25 mouse cellular contexts compared by ENCODE assay signal in genomic region chr10:21128086-21128611, GRCm38 (mm10). TPM values are rescaled to one million over a fixed set of nuclear protein-coding genes. Genes with fewer than 3 reads are reported as not detected.
A peak's percentile ranks its signal among the peaks of the same experiment; 100 is the strongest.
DNase-seq lines count a peak whose midpoint lies in the region; ATAC-seq and TF ChIP-seq lines count a peak whose summit lies in the region.
"Had no signal": no experiment of that assay in that cellular context is flagged by ENCODE, and none has a peak within 500 bp of the region (broad histone marks: within the 10 kb centered on the region; RNA-seq: fewer than 3 reads in every experiment).

No protein-coding gene starts in this region.

- no peaks in the 10 kb centered on the region for H3K4me1 ChIP-seq in hindbrain, embryonic 15.5 days (replicated peaks)
- no peaks in the 10 kb centered on the region for H3K4me1 ChIP-seq in hindbrain, embryonic 11.5 days (replicated peaks; ENCODE audit: control insufficient read depth, insufficient read depth, low read length)
- no peaks in the 10 kb centered on the region for H3K4me1 ChIP-seq in lung, postnatal 0 days (ENCODE audit: insufficient read depth, low read depth, low read length)
- no peaks in the 10 kb centered on the region for H3K4me1 ChIP-seq in stomach, postnatal 0 days (replicated peaks; ENCODE audit: control insufficient read depth, insufficient read depth)
- H3K4me1 ChIP-seq: embryonic facial prominence, embryonic 15.5 days; heart, embryonic 10.5 days; limb, embryonic 10.5 days; lung, embryonic 15.5 days had no signal

- no peak for DNase-seq in hindbrain, embryonic 11.5 days (ENCODE audit: low spot score)
- peak; percentile 68 for DNase-seq in lung, postnatal 0 days (ENCODE audit: low spot score)
- DNase-seq in lung, adult 18-20 months = no peak
- peak; percentile 54 for DNase-seq in Muller cell, postnatal 12 days (ENCODE audit: inconsistent ontology term)
- no peak for DNase-seq in stomach, postnatal 0 days (ENCODE audit: low spot score)
- DNase-seq in layer of hippocampus, adult 18-20 months (ENCODE audit: low spot score in 2 of 2) = no peak
- DNase-seq: adrenal gland, postnatal 14 days; B cell, adult 2 months; cerebellum, adult 11 months; cerebellum, postnatal 10 days; forebrain, postnatal 0 days; gastrocnemius, postnatal 36 days; kidney, postnatal 25 days; retina, postnatal 1 day; thymus, postnatal 14 days had no signal

- peak; percentile 45; the same call in 1 of the 2 replicates for ATAC-seq in hindbrain, embryonic 15.5 days (ENCODE audit: low FRiP score, low read depth)
- no peak for ATAC-seq in hindbrain, embryonic 11.5 days (ENCODE audit: low FRiP score)
- ATAC-seq in lung, postnatal 0 days = peak; percentile 88
- 0 out of 2 replicates have a peak, but pooled peaks have one; percentile 2 for ATAC-seq in granulocyte monocyte progenitor cell, adult 5-6 weeks (replicated peaks; ENCODE audit: poor library complexity, severe bottlenecking)
- ATAC-seq in stomach, postnatal 0 days (ENCODE audit: low FRiP score, low TSS enrichment) = no peak
- ATAC-seq: forebrain, postnatal 0 days; intestine, embryonic 15.5 days; Patski had no signal

- no peaks in the 10 kb centered on the region for H3K36me3 ChIP-seq in hindbrain, embryonic 15.5 days
- no peaks in the 10 kb centered on the region for H3K36me3 ChIP-seq in hindbrain, embryonic 11.5 days (ENCODE audit: control insufficient read depth, insufficient read depth, low read length)
- H3K36me3 ChIP-seq in lung, postnatal 0 days (ENCODE audit: insufficient read depth, low read length) = no peaks in the 10 kb centered on the region
- no peaks in the 10 kb centered on the region for H3K36me3 ChIP-seq in stomach, postnatal 0 days (ENCODE audit: control insufficient read depth, insufficient read depth, low read length)
- H3K36me3 ChIP-seq: embryonic facial prominence, embryonic 15.5 days; heart, embryonic 10.5 days; intestine, embryonic 15.5 days; lung, embryonic 15.5 days had no signal

- no peak overlapping the region for H3K4me3 ChIP-seq in hindbrain, embryonic 15.5 days
- no peak overlapping the region for H3K4me3 ChIP-seq in hindbrain, embryonic 11.5 days (ENCODE audit: low read depth, low read length)
- H3K4me3 ChIP-seq in lung, postnatal 0 days (ENCODE audit: low read depth, low read length) = no peak overlapping the region
- no peak overlapping the region for H3K4me3 ChIP-seq in stomach, postnatal 0 days (ENCODE audit: low read depth, low read length)
- H3K4me3 ChIP-seq: embryonic facial prominence, embryonic 15.5 days; heart, embryonic 10.5 days; hindbrain, embryonic 10.5 days; intestine, embryonic 15.5 days; limb, embryonic 10.5 days; lung, embryonic 15.5 days; megakaryocyte, embryonic 14.5 days had no signal

- no peaks in the 10 kb centered on the region for H3K27me3 ChIP-seq in hindbrain, embryonic 15.5 days
- no peaks in the 10 kb centered on the region for H3K27me3 ChIP-seq in hindbrain, embryonic 11.5 days (ENCODE audit: control insufficient read depth, insufficient read depth, low read length)
- H3K27me3 ChIP-seq in lung, postnatal 0 days (replicated peaks; ENCODE audit: insufficient read depth, low read length) = no peaks in the 10 kb centered on the region
- no peaks in the 10 kb centered on the region for H3K27me3 ChIP-seq in stomach, postnatal 0 days (ENCODE audit: control insufficient read depth, insufficient read depth, low read length)
- H3K27me3 ChIP-seq: embryonic facial prominence, embryonic 15.5 days; intestine, embryonic 15.5 days; lung, embryonic 15.5 days; megakaryocyte, embryonic 14.5 days; Patski had no signal

- H3K4me2 ChIP-seq in hindbrain, embryonic 15.5 days = no peak overlapping the region
- no peak overlapping the region for H3K4me2 ChIP-seq in hindbrain, embryonic 11.5 days (replicated peaks; ENCODE audit: low read depth, low read length)
- H3K4me2 ChIP-seq in lung, postnatal 0 days (replicated peaks; ENCODE audit: low read depth, low read length) = no peak overlapping the region
- H3K4me2 ChIP-seq in stomach, postnatal 0 days (replicated peaks; ENCODE audit: low read depth) = no peak overlapping the region
- H3K4me2 ChIP-seq: embryonic facial prominence, embryonic 15.5 days; intestine, embryonic 15.5 days; lung, embryonic 15.5 days had no signal

- no peak for TF ChIP-seq CTCF in lung, postnatal 0 days (IDR thresholded peaks at IDR 0.05)
- no peak for TF ChIP-seq CTCF in stomach, postnatal 0 days (IDR thresholded peaks at IDR 0.05; ENCODE audit: low read depth)

- WGBS in hindbrain, embryonic 15.5 days = 76% methylated on average over 5 of the region's 5 CpGs
- 80% methylated on average over 5 of the region's 5 CpGs for WGBS in hindbrain, embryonic 11.5 days
- 56% methylated on average over 5 of the region's 5 CpGs for WGBS in lung, postnatal 0 days
- WGBS in stomach, postnatal 0 days = 86% methylated on average over 5 of the region's 5 CpGs

- H3K27ac ChIP-seq in hindbrain, embryonic 15.5 days (replicated peaks) = no peak overlapping the region
- no peak overlapping the region for H3K27ac ChIP-seq in hindbrain, embryonic 11.5 days (ENCODE audit: low read depth, low read length)
- H3K27ac ChIP-seq in lung, postnatal 0 days (ENCODE audit: low read length) = no peak overlapping the region
- H3K27ac ChIP-seq in stomach, postnatal 0 days (replicated peaks) = no peak overlapping the region
- H3K27ac ChIP-seq: embryonic facial prominence, embryonic 15.5 days; heart, embryonic 10.5 days; hindbrain, embryonic 10.5 days; intestine, embryonic 15.5 days; limb, embryonic 10.5 days; lung, embryonic 15.5 days had no signal

- no peak for TF ChIP-seq EP300 in lung, postnatal 0 days (IDR thresholded peaks at IDR 0.05)
- TF ChIP-seq EP300 in stomach, postnatal 0 days (optimal IDR thresholded peaks at IDR 0.05) = no peak

- no peaks in the 10 kb centered on the region for H3K9me3 ChIP-seq in hindbrain, embryonic 15.5 days
- H3K9me3 ChIP-seq in hindbrain, embryonic 11.5 days (ENCODE audit: control insufficient read depth, low read length) = no peaks in the 10 kb centered on the region
- no peaks in the 10 kb centered on the region for H3K9me3 ChIP-seq in lung, postnatal 0 days (ENCODE audit: low read length)
- H3K9me3 ChIP-seq in stomach, postnatal 0 days (ENCODE audit: control insufficient read depth, low read length) = no peaks in the 10 kb centered on the region
- H3K9me3 ChIP-seq: embryonic facial prominence, embryonic 15.5 days; heart, embryonic 10.5 days; hindbrain, embryonic 10.5 days; intestine, embryonic 15.5 days; limb, embryonic 10.5 days; lung, embryonic 15.5 days; megakaryocyte, embryonic 14.5 days had no signal

- H3K9ac ChIP-seq in hindbrain, embryonic 15.5 days = no peak overlapping the region
- H3K9ac ChIP-seq in hindbrain, embryonic 11.5 days (ENCODE audit: low read depth, low read length) = no peak overlapping the region
- no peak overlapping the region for H3K9ac ChIP-seq in lung, postnatal 0 days (replicated peaks; ENCODE audit: low read depth)
- no peak overlapping the region for H3K9ac ChIP-seq in stomach, postnatal 0 days (ENCODE audit: low read length)
- H3K9ac ChIP-seq: embryonic facial prominence, embryonic 15.5 days; forebrain, postnatal 0 days; intestine, embryonic 15.5 days; lung, embryonic 15.5 days had no signal

RNA-seq across cellular contexts. Expression of gene Myb, which starts 32.6 kb away (rescaled TPM):
- polyA plus RNA-seq in hindbrain, embryonic 15.5 days (2015; fragmentation: Nextera tagmentation; extraction: Ambion mirVana) = 2.9 and 3.5 TPM in 2 replicates
- polyA plus RNA-seq in hindbrain, embryonic 11.5 days (2014; fragmentation: Nextera tagmentation; extraction: Ambion mirVana) = 6.0 TPM in 2 replicates
- polyA plus RNA-seq in lung, postnatal 0 days (2015; fragmentation: Nextera tagmentation; extraction: Ambion mirVana) = 5.2 and 5.5 TPM in 2 replicates
- total RNA-seq in granulocyte monocyte progenitor cell, adult 5-6 weeks (2014; fragmentation: Nextera tagmentation) = 711 and 754 TPM in 2 replicates
- total RNA-seq in granulocyte monocyte progenitor cell, adult 5-6 weeks (2017) = 604 and 618 TPM in 2 replicates
- polyA plus RNA-seq in stomach, postnatal 0 days (2015; fragmentation: Nextera tagmentation; extraction: Ambion mirVana) = 2.0 and 2.1 TPM in 2 replicates
- 1 to 10 TPM in 1 of 2 experiments, under 1 TPM in 1; 0.63 to 1.1 TPM for total RNA-seq in layer of hippocampus, adult 18-20 months (2021)

Comparison
In these comparisons a context has a peak if more than half of its experiments do, and no peak if none do; other contexts are left out.
1. ATAC-seq: peak in hindbrain, embryonic 15.5 days (single experiment), lung, postnatal 0 days (single experiment) and granulocyte monocyte progenitor cell, adult 5-6 weeks (single experiment); none in hindbrain, embryonic 11.5 days (single experiment) and stomach, postnatal 0 days (single experiment).
2. DNase-seq: peak in lung, postnatal 0 days (single experiment) and Muller cell, postnatal 12 days (single experiment); none in hindbrain, embryonic 11.5 days (single experiment), lung, adult 18-20 months (0 of 2), stomach, postnatal 0 days (single experiment) and layer of hippocampus, adult 18-20 months (0 of 2).